Mouse (Mus musculus): ENCODE measurements around the gene Lmntd1.

The Lmntd1 gene

DNA sequence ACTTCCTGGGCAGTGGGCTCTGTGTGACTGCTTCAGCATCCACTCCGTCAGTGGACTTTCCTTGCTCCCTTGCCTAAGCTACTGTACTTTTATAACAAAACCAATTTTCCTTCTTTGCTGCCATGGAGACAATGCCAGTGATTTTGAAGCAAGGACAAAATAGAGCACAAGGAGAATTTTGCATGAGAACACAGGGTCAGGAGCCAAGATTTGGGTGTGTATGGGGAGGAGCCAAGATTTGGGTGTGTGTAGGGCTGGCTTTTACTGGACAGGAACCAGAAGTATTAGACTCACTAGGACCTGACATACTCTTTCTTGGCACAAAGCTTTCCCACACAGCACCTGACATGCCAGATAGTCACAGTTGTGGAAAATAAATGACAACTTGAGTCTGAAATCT, 179.0 kb downstream of the Lmntd1 start:
- no peak for DNase-seq (ENCODE audit: extremely low spot score, low spot score)

DNA sequence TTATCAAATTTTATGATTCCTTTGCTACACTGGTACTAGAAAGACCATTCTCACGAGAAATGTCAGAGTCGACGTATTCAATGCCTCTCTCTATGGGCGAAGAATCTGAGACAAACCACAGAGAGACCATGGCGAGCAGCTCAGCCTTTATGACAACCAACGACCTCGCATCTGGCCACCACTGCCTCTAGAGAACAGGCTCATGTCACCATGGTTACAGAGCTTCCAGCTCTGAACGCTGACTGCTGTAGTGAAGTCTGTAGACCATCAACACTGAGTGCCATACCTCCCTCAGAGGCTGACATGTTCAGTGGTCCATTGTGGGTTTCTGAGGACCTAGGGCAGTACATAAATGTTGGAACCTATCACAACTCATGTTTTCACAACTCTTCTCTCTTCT, 180.2 kb downstream of the Lmntd1 start:
- no peak for DNase-seq (ENCODE audit: extremely low spot score, low spot score)

DNA sequence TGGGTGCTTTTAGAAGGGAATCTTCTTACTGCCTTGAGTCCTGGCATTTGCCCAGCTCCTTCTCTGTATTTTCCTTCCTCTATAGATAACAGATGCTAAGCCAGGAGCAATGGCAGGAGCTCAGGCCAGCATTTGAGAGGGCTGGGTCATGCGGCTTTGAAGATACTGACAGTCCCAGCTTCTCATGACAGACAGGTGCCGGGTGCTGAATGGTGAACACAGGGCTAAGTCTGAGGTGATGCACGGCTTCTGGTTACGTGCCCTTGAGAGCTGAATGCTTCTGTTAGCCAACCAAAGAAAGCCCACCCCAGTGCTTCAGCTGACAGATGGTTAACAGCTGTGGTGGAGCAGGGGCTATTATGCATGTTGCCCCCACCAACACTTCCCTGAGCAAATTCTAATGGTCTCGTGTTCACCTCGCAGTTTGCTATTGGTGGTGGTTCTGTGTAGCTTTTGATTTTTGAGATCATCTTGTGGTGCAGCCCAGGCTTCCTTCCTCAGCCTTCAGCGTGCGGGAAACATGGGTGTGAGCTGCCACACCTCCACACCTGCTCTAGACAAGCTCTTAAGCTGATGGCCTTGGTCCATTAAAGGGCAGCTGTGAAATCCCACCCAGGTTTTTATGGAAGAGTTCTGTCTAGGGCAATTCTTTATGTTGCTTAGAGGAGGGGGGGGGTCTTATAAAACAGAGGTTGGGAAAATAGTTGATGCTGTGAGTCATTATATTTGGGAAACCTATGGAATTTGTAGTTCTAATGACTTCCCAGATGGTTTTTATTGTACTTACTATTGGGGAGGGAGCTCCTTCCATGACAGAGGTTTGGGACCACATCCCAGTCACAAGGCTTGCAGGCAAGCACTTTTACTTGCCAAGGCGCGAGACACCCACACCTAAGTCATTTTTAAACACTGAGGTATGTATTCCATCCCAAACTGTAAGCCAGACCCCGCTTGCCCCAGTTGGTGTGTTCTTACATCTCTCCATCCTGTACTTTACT, 181.1 kb downstream of the Lmntd1 start:
- DNase-seq (ENCODE audit: extremely low spot score, low spot score), result peak; percentile 46

DNA sequence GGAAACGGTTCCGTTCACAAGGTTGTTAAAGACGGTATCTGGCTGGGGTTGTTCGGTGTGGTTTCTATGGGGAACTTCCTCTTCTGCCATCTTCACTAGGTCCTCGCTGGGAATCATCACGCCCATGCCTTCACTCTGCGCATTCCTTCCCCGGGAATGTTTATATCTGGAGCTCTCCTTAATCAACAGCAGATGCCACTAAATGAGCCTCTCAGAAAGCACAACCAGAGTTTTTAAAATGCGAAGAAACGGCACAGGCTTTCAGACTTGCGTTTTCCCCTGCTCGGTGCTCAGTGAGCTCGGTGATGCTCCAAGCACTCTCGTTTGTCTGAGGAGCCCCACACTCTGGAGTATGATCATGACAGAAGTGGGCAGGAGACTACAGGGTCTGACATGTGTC, 182.4 kb downstream of the Lmntd1 start:
- no peak for DNase-seq (ENCODE audit: extremely low spot score, low spot score)

DNA sequence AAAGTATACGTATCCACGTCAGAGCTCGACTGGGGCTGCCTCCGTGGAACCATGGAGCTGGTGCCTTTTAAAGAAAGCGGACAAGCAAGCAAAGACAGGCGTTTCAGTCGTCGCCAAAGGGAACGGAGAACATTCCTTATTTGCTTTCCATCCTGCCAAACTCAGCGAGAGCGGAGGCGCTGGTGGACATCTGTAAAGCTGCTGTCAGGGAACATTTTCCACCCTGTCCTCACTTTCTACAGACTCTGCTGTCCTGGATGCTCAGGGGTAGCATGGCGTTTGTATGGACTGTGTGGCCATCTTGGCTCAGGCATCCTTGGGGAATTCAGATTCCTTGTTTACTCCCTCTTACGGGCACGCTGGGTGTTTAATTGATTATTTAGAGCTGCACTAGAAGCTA, 186.7 kb downstream of the Lmntd1 start:
- no peak for DNase-seq (ENCODE audit: extremely low spot score, low spot score)

DNA sequence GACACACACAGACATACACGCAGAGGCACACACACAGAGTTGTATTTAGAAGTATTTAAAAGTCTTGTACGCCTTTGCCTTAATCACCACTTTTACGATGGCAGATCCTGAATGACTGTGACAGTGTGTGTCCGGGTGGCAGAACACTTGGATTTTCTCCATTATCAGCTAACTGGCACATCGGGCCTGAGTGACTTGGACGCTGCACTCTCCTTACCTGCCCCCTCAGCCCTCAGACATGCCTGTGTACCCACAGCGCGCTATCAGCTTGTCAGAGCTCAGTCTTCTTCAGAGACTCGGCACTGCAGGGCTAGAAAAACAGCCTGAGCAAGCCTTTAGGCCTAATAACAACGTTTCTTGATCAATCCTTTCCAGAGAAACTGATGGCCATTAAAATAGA, 187.6 kb downstream of the Lmntd1 start:
- no peak for DNase-seq (ENCODE audit: extremely low spot score, low spot score)

DNA sequence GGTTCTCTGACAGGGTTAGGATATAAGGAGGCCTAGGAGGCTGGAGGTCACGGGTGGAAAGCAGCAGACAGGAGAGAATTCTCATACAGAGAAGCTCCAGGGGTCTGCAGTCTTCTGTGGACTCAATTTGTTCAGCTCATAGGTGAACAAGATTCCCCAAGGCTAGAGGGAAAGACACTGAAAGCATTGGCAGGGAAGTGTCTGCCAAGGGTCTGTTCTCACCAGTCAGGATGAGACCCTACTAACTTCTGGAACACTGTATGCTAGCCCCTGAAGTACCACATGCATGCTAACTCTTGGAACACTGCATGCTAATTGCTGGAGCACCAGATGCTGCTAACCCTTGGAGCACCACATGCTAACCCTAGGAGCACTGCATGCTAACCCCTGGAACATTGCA, 190.0 kb downstream of the Lmntd1 start:
- no peak for DNase-seq (ENCODE audit: extremely low spot score, low spot score)

DNA sequence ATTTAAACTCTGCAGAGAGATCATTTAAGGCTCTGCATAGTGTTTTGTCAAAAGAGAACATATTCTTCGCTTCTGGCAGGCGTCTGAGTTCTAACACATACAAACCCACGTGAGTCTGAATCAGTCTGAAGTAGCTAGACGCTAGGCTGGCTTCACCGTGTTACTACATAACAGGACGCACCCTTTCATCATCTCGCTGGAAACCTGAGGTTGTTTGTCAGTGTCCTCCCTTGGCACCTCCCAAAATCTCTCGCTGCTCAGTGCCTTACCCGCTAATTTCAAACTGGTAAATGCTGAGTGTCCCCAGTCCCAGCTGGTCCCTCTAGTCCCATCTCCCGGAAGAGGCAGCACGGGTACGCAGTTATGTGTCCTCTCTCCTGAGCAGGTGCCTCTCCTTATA, 190.6 kb downstream of the Lmntd1 start:
- DNase-seq (ENCODE audit: extremely low spot score, low spot score), result no peak

DNA sequence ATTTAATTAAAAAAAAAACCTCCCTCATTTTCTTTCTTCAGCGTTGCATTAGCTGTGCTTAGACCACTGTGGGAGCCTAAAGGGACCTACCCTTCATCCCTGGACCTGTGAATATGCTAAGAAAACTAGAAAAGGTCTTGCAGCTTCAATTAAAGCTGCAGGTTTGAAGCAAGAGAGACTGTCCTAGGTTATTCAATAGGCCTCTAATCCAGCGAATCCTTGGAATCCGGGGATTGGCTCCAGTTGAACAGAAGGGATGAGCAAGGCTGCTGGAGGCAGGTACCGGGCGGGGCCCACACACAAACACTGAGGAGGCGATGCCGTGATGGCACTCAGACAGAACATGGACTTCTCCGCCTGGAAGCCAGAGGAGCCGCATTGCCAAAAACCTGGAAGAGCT, 192.5 kb downstream of the Lmntd1 start:
- DNase-seq (ENCODE audit: extremely low spot score, low spot score), result no peak

DNA sequence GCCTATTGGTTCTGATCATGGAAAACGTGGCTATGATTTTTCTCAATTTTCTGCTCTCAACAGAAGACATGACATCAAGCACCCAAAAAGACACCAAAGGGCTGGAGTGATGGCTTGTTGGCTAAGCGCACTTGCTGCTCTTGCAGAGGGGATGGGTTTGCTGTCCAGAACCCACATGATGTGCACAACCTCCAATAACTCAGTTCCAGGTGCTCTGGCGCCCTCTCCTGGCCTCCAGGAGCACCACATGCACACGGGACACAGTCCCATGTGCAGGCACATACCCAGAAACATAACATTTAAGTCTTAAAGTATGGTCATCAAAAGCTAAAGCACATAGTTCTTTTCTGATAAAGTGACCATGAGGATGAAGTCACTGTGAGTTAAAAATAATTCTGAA, 193.7 kb downstream of the Lmntd1 start:
- no peak for DNase-seq (ENCODE audit: extremely low spot score, low spot score)

DNA sequence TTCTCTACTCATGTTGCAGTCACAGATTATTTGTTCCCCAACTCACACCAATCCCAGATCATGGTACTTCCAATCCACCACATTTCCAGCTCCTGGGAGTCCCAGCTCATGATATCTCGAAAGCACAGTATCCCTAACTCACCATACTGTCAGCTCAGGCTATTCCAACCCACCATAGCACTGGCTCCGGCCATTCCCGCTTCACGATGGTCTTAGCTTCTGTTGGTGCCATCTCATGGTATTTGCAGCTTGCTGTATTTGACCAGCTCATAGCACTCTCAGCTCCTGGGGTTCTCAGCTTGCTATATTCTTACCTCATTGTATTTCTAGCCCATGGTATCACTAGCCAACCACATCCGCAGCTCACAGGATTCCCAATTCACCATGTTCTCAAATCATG, 195.3 kb downstream of the Lmntd1 start:
- DNase-seq (ENCODE audit: extremely low spot score, low spot score), result no peak

DNA sequence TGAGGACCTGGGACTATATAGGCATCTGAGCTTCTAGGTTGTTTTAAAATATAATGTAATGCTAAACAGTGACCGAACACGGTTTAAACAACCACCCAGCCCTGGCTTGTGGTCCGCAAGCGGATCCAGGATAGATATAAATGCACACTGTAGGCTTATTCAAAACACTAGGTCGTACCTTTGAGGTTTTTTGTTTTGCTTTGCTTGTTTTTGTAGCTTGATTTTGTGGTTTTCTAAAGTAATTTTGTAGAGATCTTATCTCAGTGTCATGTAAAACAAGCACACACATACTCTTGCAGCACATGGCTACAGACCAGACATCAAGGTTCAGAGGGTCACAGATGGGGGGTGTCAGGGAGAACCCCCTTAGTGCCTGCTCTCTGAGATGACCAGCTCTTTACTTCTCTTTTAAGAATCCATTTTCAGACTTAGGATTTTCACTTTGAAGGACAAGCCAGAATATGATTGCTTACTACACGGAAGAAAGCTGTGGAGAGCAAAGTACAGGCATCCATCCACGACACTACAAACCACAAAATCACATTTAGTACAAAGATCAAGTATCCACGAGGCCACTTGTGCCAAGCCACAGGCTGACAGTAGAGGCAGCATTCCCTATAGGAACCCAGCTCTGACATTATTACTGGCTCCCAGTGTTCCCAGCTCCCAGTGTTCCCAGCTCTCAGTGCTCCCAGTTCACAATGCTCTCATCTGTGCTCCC, 196.2 kb downstream of the Lmntd1 start:
- DNase-seq (ENCODE audit: extremely low spot score, low spot score), result no peak

DNA sequence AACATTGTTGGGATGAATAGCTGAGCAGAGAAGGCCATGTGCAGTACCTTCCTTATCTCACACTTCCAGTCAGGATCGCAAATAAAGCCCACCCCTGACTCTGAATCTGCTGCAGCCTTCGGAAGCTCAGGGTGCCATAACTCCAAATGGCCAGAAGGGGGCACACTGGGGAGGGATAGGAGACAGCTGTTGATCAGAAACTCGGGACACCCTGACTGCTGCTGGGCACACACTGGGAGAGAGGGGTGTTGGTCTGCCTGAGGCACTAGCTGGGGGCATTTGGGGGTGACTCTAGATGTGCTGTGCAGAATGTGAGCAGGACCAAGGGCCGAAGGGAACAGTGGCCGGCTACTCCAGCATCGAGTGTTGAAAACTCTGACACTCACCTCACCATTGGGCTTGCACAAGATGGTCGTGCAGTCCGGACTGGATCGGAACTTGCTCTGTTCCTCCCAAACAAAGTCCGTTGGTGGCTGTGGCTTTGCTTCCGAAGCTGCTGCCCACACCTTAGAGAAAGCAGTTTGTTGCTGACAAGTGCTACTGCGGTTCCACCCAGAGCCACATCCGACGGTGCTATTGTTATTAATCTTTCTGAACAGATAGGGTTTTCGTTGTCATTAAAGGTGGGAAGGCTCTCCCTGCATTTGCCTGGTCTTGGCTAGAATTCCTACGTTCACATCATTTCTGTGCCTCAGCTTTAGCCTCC, 197.0 kb downstream of the Lmntd1 start:
- peak; percentile 55 for DNase-seq (ENCODE audit: extremely low spot score, low spot score)

DNA sequence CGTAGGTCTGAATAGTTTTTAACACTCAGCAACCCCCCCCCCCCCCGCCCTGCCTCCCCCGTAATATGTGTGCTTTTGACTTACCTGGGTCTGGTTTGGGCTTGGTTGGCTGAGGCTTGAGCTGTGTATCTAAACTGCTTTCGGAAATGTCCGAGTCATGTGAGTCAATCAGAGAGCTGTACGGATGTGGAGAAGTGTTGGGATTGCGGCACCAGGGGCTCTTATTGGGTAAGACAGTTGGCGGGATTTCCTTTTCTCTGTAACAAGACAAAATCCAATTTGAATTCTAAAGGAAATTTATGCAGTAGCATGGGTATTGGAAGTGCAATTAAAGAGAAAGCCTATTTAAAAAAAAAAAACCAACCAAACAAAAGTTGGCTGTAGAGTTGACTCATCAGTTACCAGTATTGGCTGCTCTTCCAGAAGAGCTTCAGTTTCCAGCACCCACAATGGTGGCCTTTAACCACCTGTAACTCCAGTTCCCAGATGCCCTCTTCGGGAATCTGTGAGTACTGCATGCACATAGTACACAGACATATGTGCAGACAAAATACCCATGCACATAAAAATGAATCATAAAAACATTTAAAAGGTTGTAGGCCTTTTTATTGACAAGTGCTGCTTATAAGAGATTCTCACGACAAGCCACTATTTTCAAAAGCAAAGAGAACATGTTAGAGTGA, 209.6 kb downstream of the Lmntd1 start:
- no peak for DNase-seq (ENCODE audit: extremely low spot score, low spot score)

DNA sequence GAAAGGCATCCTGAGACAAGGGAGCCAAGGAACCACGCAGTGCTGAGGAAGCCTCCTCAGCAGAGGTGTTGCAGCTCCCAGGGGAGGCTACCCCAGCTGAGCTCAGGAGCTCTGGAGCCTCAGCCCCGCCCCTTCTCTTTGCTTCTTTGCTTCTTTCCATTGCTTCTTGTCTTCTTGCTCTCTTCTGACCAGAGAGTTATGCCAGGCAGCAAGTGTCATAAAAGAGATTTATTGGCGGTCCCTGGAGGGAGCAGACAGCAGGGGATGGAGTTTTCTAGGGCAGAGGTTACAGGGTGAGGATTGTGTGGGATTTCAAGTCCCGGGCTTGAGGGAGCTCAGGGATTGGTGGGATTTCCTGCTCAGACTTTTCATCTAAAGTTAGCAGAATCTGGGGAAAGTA, 213.0 kb downstream of the Lmntd1 start:
- peak; percentile 37 for DNase-seq (ENCODE audit: extremely low spot score, low spot score)

DNA sequence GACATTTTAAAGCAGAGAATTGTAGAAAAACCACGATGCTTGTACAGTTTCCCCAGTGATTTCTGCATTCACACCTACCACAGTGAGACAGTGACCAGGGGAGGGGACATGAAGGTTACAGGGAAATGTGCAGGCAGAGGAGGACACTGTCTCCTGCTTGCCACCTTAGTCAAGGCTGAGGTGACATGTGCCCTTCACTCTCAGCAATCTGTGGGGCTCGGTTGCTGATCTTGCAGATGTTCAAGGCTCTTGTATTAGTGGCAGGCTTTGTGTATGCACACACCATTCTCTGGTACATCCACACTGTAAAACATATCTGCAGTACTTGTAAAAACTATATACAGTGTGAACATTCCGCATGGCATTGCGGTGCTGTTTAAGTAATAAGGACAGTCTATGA, 216.2 kb downstream of the Lmntd1 start:
- no peak for DNase-seq (ENCODE audit: extremely low spot score, low spot score)

DNA sequence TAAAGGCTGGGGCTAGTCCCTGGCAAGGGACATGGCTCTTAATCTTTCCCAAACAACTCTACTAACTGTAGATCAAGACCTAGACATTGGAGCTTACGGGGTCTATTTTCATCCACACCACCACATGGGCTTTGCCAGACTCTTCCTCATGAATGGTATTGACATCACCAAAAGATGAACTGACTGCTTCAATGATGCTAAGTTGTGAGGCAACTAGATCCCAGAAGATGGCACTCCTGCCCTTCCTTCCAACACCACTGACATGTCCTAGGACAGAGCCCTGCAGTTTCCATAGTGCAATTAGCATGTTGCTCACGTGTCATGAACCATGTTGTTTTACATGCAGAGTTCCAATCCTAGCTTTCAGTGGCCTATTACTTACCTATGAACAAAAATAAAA, 217.6 kb downstream of the Lmntd1 start:
- DNase-seq (ENCODE audit: extremely low spot score, low spot score), result no peak

DNA sequence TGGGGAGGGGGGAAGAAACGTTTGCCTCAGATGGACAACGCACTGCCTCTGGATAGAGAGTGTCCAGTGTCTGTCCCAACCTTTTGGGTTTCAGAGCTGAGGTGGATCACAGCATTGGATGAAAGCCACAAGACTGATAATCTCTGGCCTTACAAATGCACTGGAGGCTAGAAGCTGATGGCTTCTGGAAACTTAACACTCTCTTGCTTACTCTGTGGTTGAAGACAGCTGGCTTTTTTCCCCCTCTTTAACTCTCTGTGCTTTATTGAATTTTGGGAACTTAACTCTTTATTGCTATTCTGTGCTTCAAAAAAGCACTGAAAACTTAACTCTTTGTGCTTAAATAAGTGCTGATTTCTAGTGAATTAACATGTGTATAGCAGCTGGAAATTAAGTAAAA, 223.7 kb downstream of the Lmntd1 start:
- no peak for DNase-seq (ENCODE audit: extremely low spot score, low spot score)

DNA sequence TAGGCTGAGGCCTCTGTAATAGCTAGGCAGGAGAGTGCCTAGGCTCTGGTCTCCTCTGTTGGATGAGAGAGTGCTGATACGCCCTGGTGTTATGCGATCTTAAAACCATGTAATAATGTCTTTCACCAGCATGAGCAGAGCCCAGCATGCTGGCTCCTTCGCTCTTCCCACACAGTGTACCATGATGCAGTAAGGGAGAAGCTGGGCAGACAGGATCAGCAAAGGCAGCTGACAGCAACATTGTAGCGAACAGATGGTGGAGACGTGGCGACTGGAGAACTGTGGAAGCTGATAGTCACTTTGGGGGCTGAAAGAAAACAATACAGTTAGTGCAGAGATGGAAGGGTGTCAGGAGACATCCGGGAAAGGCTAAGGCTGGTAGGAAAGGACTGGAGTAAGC, 224.2 kb downstream of the Lmntd1 start:
- no peak for DNase-seq (ENCODE audit: extremely low spot score, low spot score)

DNA sequence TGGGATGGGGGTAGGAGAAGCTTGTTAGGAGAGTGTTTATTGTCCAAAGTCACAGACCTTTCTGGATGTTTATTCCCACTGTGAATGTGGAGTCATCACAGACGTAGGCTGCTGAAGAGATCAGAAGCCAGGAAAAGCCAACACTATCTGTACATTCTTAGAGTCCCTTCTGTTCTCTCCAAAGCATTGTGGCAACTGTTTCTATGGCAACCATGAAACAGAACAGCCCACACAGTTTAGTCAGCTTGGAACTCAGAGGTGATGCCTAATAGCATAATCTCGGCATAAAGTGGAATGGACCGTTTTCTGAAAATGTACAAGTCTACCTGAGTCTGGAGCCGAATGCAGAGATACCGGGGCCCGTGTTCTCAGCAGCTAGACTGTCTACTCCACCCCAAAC, 226.7 kb downstream of the Lmntd1 start:
- no peak for DNase-seq (ENCODE audit: extremely low spot score, low spot score)

DNA sequence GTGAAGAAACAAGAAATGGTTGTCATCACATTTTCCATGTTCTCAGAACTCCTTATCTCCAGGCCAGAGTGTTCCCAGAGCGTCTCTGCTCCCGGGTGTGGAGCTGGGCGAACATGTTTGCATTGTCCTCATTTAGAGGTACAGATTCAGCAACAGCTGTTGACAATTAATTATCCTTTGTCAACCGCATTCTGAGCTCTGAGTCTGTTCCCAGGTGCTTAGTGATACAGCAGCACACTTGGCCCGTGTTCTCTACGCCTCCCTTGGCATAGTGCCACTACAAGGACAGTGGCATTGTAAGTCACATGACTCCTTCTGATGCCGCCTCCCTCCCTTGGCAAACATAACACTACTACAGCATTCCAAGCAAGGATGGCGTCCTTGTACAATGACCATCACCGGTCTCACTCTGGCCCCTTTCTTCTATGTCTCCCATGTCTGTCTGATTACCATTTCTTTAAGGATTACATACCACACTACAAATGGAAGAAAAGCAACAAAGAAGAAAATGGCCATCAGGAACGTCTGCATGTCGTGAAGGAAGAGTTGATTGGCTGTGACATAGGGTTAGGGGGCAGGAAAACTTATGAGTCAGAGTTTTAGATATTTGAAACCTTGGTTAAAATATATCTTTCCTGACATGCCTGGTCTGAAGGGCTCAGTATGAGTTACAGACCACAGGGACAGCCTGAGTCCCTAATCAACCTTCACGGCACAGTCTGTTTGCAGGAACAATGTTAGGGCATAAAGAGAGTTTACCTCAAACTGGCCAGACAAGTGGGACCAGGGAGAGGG, 231.3 kb downstream of the Lmntd1 start:
- no peak for DNase-seq (ENCODE audit: extremely low spot score, low spot score)
